Mouse (Mus musculus) layer of hippocampus, postnatal 36 days (tissue): ENCODE measurements around the gene Mphosph9. TPM values are rescaled to one million over a fixed set of nuclear protein-coding genes. Genes with fewer than 3 reads are reported as not detected.

Experiments used
- DNase-seq, 2 experiments: peaks; one replicate each; pipeline ENCODE4 v3.0.0; 2022
- total RNA-seq, 2 experiments: library from RNA; stranded (reverse); gene quantifications; 2 replicates each; pipeline ENCODE4 v1.2.3; 2021

Mphosph9 gene
- total RNA-seq, 2 experiments from 2014 or later, result 16.8 to 20.5 TPM

- DNase-seq, result no peak
Observed at GRCm38 (mm10) chr5:124263246-124263645, 64.5 kb downstream of the Mphosph9 start.

- no peak for DNase-seq
Observed at GRCm38 (mm10) chr5:124262090-124262489, 65.7 kb downstream of the Mphosph9 start.

- no peak for DNase-seq
Observed at GRCm38 (mm10) chr5:124259133-124259532, 68.6 kb downstream of the Mphosph9 start.

GRCm38 (mm10) chr5:124258026-124258425 is 69.7 kb downstream of the Mphosph9 start:
- no peak for DNase-seq

GRCm38 (mm10) chr5:124255141-124255540 is 72.6 kb downstream of the Mphosph9 start:
- DNase-seq, result no peak

GRCm38 (mm10) chr5:124253555-124253954 is 74.2 kb downstream of the Mphosph9 start:
- DNase-seq, result no peak

GRCm38 (mm10) chr5:124252580-124253320 is 75.0 kb downstream of the Mphosph9 start:
- DNase-seq, result no peak

- no peak for DNase-seq
Observed at GRCm38 (mm10) chr5:124251070-124251469, 76.7 kb downstream of the Mphosph9 start.

GRCm38 (mm10) chr5:124249614-124250591 is 77.9 kb downstream of the Mphosph9 start, which contains the start of gene Pitpnm2:
Pitpnm2 (minus strand) TSS chr5:124249760.
- no peak for DNase-seq

- peak in 1 of 2 experiments; percentile 40 for DNase-seq
Observed at GRCm38 (mm10) chr5:124248845-124249613, 78.7 kb downstream of the Mphosph9 start.

- no peak for DNase-seq
Observed at GRCm38 (mm10) chr5:124247986-124248626, 79.7 kb downstream of the Mphosph9 start.

- DNase-seq, result no peak
Observed at GRCm38 (mm10) chr5:124247296-124247695, 80.5 kb downstream of the Mphosph9 start.

- DNase-seq, result no peak
Observed at GRCm38 (mm10) chr5:124244885-124245284, 82.9 kb downstream of the Mphosph9 start.

- DNase-seq, result no peak
Observed at GRCm38 (mm10) chr5:124244449-124244848, 83.3 kb downstream of the Mphosph9 start.

- DNase-seq, result no peak
Observed at GRCm38 (mm10) chr5:124243236-124243901, 84.4 kb downstream of the Mphosph9 start.

GRCm38 (mm10) chr5:124241686-124242444 is 85.9 kb downstream of the Mphosph9 start:
- DNase-seq, result peak in 1 of 2 experiments; percentile 69

GRCm38 (mm10) chr5:124240841-124241685 is 86.7 kb downstream of the Mphosph9 start:
- no peak for DNase-seq

- DNase-seq, result no peak
Observed at GRCm38 (mm10) chr5:124236180-124236579, 91.6 kb downstream of the Mphosph9 start.

GRCm38 (mm10) chr5:124234778-124235177 is 93.0 kb downstream of the Mphosph9 start:
- DNase-seq, result no peak
